Mouse (Mus musculus): ENCODE measurements around the gene Atp2b1.

DNA sequence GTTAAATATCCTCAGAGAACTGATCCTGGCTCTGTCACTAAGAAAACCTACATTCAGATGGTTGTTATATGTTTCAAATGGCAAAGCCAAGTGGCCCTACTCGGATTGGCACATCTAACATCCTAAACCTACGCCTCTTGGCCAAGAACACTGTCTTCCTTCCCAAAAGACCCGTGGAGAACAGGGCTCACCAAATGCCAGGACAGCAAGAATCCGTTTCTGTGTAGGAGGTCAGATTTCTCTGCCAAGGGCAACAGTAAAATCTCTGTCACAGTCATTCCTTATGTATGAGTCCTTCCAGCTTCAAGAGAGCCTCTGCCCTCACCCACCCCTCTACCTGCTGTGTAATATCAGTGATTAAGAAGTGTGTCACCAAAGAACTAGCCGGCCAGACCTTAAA is 148.3 kb downstream of the Atp2b1 start:
- TF ChIP-seq CTCF (IDR thresholded peaks at IDR 0.05; ENCODE audit: control insufficient read depth, insufficient read depth, low read length) = no peak
- TF ChIP-seq POLR2A (IDR thresholded peaks at IDR 0.05; ENCODE audit: borderline replicate concordance, control insufficient read depth, low read depth, low read length) = no peak

All from bone marrow, adult 2 months (tissue).